Mouse (Mus musculus) thymus, adult 2 months (tissue): Measurements from ENCODE around the gene Clec4g. TPM values are rescaled to one million over a fixed set of nuclear protein-coding genes. Genes with fewer than 3 reads are reported as not detected.

Experiments used
- DNase-seq: peaks from one replicate; pipeline ENCODE4 v3.0.0; 2021
- H3K27ac ChIP-seq: fragments of 200-500 bp; 2 replicates; pipeline ENCODE4 v1.5.1; 2012; ENCODE audit warnings: low read length, control low read depth; ENCODE audit not compliant: control insufficient read depth, insufficient read depth
- H3K27me3 ChIP-seq: fragments of 200-500 bp; 2 replicates; pipeline ENCODE4 v1.6.1; 2012; ENCODE audit warnings: mild to moderate bottlenecking, low read length, moderate library complexity, mixed read lengths; ENCODE audit not compliant: control insufficient read depth, insufficient read depth
- H3K36me3 ChIP-seq: fragments of 200-500 bp; 2 replicates; pipeline ENCODE4 v1.6.1; 2012; ENCODE audit warnings: mild to moderate bottlenecking, low read length, moderate library complexity; ENCODE audit not compliant: control insufficient read depth, insufficient read depth
- H3K4me1 ChIP-seq: fragments of 200-500 bp; replicated peaks from 2 replicates; pipeline ENCODE4 v1.6.1; 2012; ENCODE audit warnings: low read length; ENCODE audit not compliant: control insufficient read depth, insufficient read depth
- H3K4me3 ChIP-seq: fragments of 200-500 bp; 2 replicates; pipeline ENCODE4 v1.5.1; 2012; ENCODE audit warnings: mild to moderate bottlenecking, low read length, control low read depth, moderate library complexity; ENCODE audit not compliant: control insufficient read depth, insufficient read depth
- CTCF ChIP-seq: fragments of 200-500 bp; IDR thresholded peaks from 2 replicates; pipeline ENCODE4 v1.5.1; 2012; ENCODE audit warnings: mild to moderate bottlenecking, control low read depth, low read length, moderate library complexity, borderline replicate concordance; ENCODE audit not compliant: control insufficient read depth, poor library complexity, insufficient read depth; ENCODE audit errors: extremely low read depth
- POLR2A ChIP-seq: fragments of 200-500 bp; IDR thresholded peaks from 2 replicates; pipeline ENCODE4 v1.6.1; 2012; ENCODE audit warnings: mild to moderate bottlenecking, low read length, control low read depth, moderate library complexity; ENCODE audit not compliant: control insufficient read depth, poor library complexity, insufficient read depth; ENCODE audit errors: extremely low read depth
- WGBS: fragments of 180-500 bp; shearing (Covaris S2); methylation state at CpG from one replicate; pipeline ENCODE4 v1.1.7; 2018; 5-methylcytosine and 5-hydroxymethylcytosine counted together
- polyA plus RNA-seq: library from polyadenylated mRNA; depleted of rRNA; stranded (reverse); fragments of >200 nt; gene quantifications from 2 replicates; pipeline ENCODE4 v1.2.3, GENCODE M21; 2012

The Clec4g gene
- polyA plus RNA-seq, 1 experiment: 0.09 TPM

GRCm38 (mm10) chr8:3701491-3701890, 19.0 kb downstream of the Clec4g start:
- Histone ChIP-seq H3K27me3 (no peaks in the 10 kb centered on the region), H3K27ac (no peak overlapping the region), H3K4me1 (no peaks in the 10 kb centered on the region), H3K4me3 (no peak overlapping the region), H3K36me3 (no peaks in the 10 kb centered on the region)
- DNase-seq: no peak
- WGBS: 100% methylated on average over 1 of the region's 1 CpGs
- TF ChIP-seq CTCF (no peak), POLR2A (no peak)

DNA sequence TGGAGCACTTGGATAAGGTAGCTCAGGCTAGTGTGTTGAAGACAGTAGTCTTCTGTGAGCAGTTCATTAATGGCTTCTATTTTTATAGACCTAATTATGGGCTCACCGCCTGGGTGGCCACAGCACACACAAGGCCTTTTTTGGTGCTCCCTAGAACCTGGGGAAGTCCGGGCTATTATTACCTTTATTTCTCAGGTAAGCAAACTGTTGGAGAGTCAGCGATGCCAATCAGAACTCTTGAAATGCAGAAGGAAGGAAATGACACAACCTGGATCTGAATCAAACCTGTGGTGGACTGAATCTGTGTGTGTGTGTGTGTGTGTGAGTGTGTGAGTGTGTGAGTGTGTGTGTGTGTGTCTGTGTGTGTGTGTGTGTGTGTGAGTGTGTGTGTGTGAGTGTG, 26.3 kb downstream of the Clec4g start, which contains the start of gene Fcer2a:
Fcer2a (minus strand) TSS at position 55 of the 400 bp plus-strand sequence.
- no peak within 1 kb of the TSS for H3K27ac ChIP-seq

GRCm38 (mm10) chr8:3690774-3691173, 29.7 kb downstream of the Clec4g start:
- no peak overlapping the region for H3K4me3 ChIP-seq
- TF ChIP-seq CTCF (no peak), POLR2A (no peak)
- no peaks in the 10 kb centered on the region for H3K36me3 ChIP-seq
- no peaks in the 10 kb centered on the region for H3K4me1 ChIP-seq
- H3K27ac ChIP-seq: no peak overlapping the region
- no peak for DNase-seq
- H3K27me3 ChIP-seq: no peaks in the 10 kb centered on the region
- 79% methylated on average over 3 of the region's 3 CpGs for WGBS

More for the DNA sequence above, 26.3 kb downstream of the Clec4g start, which contains the start of gene Fcer2a:
- H3K4me1 ChIP-seq: no peaks in the 10 kb centered on the region
- no peaks in the 10 kb centered on the region for H3K36me3 ChIP-seq
- no peak for DNase-seq
- TF ChIP-seq CTCF: no peak
- TF ChIP-seq POLR2A: no peak
- H3K27me3 ChIP-seq: no peaks in the 10 kb centered on the region
- 50% methylated on average over 3 of the region's 3 CpGs for WGBS
- H3K4me3 ChIP-seq: no peak within 1 kb of the TSS

DNA sequence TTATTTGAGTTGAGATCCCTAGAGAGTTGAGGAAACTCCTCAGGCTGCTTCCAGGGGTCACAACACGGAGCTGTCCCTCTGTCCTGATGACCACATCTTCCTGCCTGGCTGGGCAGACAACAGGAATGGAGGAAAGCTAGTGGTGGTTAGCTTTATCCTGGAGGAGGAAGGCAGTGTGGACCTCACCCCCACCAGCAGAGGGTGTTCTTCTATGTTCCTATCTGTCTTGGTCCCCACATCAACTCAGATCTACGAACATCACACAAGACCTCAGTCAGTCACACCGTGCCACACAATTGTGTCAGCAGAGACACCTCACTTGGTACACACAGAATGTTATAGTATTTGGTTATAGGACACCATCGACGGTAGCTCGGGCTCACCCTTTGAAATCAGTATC, 32.9 kb downstream of the Clec4g start:
- Histone ChIP-seq H3K4me3 (no peak overlapping the region), H3K36me3 (no peaks in the 10 kb centered on the region), H3K4me1 (no peaks in the 10 kb centered on the region), H3K27me3 (no peaks in the 10 kb centered on the region), H3K27ac (no peak overlapping the region)
- TF ChIP-seq POLR2A: no peak
- TF ChIP-seq CTCF: no peak
- no peak for DNase-seq
- 63% methylated on average over 6 of the region's 6 CpGs for WGBS

DNA sequence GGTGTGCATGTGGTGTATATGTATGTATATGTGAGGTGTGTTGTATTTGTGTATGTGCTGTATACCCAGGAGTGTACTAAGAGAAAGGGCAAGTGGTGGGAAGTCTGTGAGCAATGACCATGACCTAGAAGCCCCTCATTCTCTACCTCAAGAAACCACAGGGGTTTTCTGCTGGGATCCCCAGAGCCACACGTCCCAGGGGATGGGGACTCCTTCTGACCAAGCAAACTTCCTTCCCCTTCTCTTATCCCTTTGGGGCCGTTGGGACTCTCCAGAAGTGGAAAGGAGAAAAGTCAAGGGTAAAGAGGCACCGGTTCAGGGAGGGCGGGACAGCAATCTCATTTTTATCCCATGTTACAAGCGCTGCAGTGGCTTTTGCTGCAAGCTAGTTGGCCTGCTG, 35.0 kb downstream of the Clec4g start:
- Histone ChIP-seq H3K4me1 (no peaks in the 10 kb centered on the region), H3K27me3 (no peaks in the 10 kb centered on the region), H3K27ac (no peak overlapping the region), H3K4me3 (no peak overlapping the region), H3K36me3 (no peaks in the 10 kb centered on the region; the same call in 1 of the 2 replicates)
- no peak for DNase-seq
- 69% methylated on average over 5 of the region's 5 CpGs for WGBS
- TF ChIP-seq POLR2A (no peak), CTCF (no peak)

GRCm38 (mm10) chr8:3684530-3684929, 35.9 kb downstream of the Clec4g start:
- H3K4me1 ChIP-seq: no peaks in the 10 kb centered on the region
- TF ChIP-seq CTCF (no peak), POLR2A (no peak)
- no peak overlapping the region for H3K27ac ChIP-seq
- no peaks in the 10 kb centered on the region for H3K27me3 ChIP-seq
- DNase-seq: no peak
- H3K4me3 ChIP-seq: no peak overlapping the region
- peaks cover 6% of the 10 kb centered on the region; the same call in 1 of the 2 replicates for H3K36me3 ChIP-seq

DNA sequence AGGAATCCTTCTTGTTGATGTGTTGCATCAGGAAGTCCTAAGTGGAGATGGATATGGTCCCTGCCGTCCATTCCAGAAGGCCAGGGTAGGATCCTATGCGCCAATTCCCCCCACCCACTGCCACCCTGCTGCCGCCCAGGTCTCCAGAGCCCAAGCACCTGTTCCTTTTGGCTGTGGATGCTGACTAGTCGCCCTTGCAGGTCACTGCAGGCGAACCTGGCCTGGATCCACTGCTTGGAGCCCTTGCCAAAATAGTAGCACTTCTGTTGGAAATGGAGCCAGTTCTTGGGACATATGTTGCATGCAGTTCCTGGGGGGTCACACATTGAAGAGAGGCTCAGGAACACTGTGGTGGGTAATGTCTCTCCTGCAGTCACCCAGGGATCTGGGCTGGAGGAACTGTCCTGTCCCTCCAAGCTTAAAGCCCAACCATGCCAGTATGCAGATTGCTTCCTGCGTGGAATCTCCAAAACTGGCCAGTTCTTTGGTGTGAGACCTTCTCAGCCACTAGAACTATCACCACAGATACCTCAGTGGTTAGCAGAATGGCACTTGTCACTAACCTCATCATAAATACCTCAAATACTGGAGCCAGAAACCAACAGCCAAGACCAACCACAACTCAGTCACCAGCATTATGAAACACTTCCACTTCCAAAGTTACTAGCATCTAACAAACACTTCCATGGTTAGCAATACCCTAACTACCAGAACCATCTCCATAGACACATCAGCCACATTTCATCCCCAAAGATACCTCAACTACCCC, 36.9 kb downstream of the Clec4g start:
- Histone ChIP-seq H3K27me3 (no peaks in the 10 kb centered on the region), H3K4me1 (no peaks in the 10 kb centered on the region), H3K27ac (no peak overlapping the region), H3K4me3 (no peak overlapping the region), H3K36me3 (peaks cover 12% of the 10 kb centered on the region)
- TF ChIP-seq POLR2A: no peak
- no peak for TF ChIP-seq CTCF
- DNase-seq: no peak
- 71% methylated on average over 6 of the region's 6 CpGs for WGBS
